Mouse (Mus musculus) myocyte (in vitro differentiated cells): ENCODE results near the gene Rhbdd2. TPM values are rescaled to one million over a fixed set of nuclear protein-coding genes. Genes with fewer than 3 reads are reported as not detected.
A peak's percentile ranks its signal among the peaks of the same experiment; 100 is the strongest.

Experiments used
- H3K27me3 ChIP-seq: one replicate; pipeline ENCODE4 v1.6.1; 2011; ENCODE audit not compliant: control insufficient read depth, insufficient read depth, insufficient read length
- H3K36me3 ChIP-seq: one replicate; pipeline ENCODE4 v1.6.1; 2011; ENCODE audit not compliant: control insufficient read depth, insufficient read depth
- H3K4me2 ChIP-seq: one replicate; pipeline ENCODE4 v1.6.1; 2011; ENCODE audit warnings: low read depth, control low read depth
- H3K4me3 ChIP-seq: one replicate; pipeline ENCODE4 v1.5.1; 2011; ENCODE audit warnings: mild to moderate bottlenecking, control low read depth, moderate library complexity
- H3K79me2 ChIP-seq: one replicate; pipeline ENCODE4 v1.6.1; 2011; ENCODE audit not compliant: control insufficient read depth, insufficient read depth
- H3ac ChIP-seq: one replicate; pipeline ENCODE4 v1.6.1; 2011; ENCODE audit not compliant: control insufficient read depth, insufficient read length
- CEBPB ChIP-seq: IDR thresholded peaks from 2 replicates; pipeline ENCODE4 v1.6.1; 2011; ENCODE audit warnings: mild to moderate bottlenecking, moderate library complexity; ENCODE audit not compliant: poor library complexity, insufficient read depth, severe bottlenecking
- E2F4 ChIP-seq: IDR thresholded peaks from one replicate; pipeline ENCODE4 v1.6.1; 2011; ENCODE audit warnings: mild to moderate bottlenecking, control low read depth, moderate library complexity; ENCODE audit not compliant: insufficient read depth
- MAX ChIP-seq: IDR thresholded peaks from one replicate; pipeline ENCODE4 v1.6.1; 2011; ENCODE audit warnings: low read depth, mild to moderate bottlenecking, control low read depth
- MYOD1 ChIP-seq, 3 experiments: IDR thresholded peaks; one replicate each; pipeline ENCODE4 v1.6.1; 2011; ENCODE audit warnings: control low read depth in 2 of 3, low read depth in 2 of 3, mild to moderate bottlenecking in 2 of 3, moderate library complexity in 1 of 3; ENCODE audit not compliant: insufficient read length in 2 of 3, control insufficient read depth in 1 of 3
- MYOG ChIP-seq, 3 experiments: IDR thresholded peaks; one replicate each; pipeline ENCODE4 v1.6.1; 2011; ENCODE audit warnings: control low read depth in 2 of 3, low read depth in 2 of 3, mild to moderate bottlenecking in 2 of 3; ENCODE audit not compliant: insufficient read length in 2 of 3, control insufficient read depth in 1 of 3, insufficient read depth in 1 of 3
- POLR2A ChIP-seq: IDR thresholded peaks from one replicate; pipeline ENCODE4 v1.6.1; 2011; ENCODE audit warnings: low read depth, mild to moderate bottlenecking, control low read depth, moderate library complexity; ENCODE audit not compliant: insufficient read length
- POLR2AphosphoS2 ChIP-seq: IDR thresholded peaks from one replicate; pipeline ENCODE4 v1.6.1; 2011; ENCODE audit warnings: low read depth, control low read depth; ENCODE audit not compliant: insufficient read length
- REST ChIP-seq: IDR thresholded peaks from one replicate; pipeline ENCODE4 v1.6.1; 2011; ENCODE audit warnings: mild to moderate bottlenecking, control low read depth, moderate library complexity; ENCODE audit not compliant: insufficient read depth, insufficient read length
- SRF ChIP-seq: IDR thresholded peaks from one replicate; pipeline ENCODE4 v1.6.1; 2011; ENCODE audit warnings: low read depth; ENCODE audit not compliant: control insufficient read depth, insufficient read length
- TCF12 ChIP-seq: IDR thresholded peaks from one replicate; pipeline ENCODE4 v1.6.1; 2011; ENCODE audit warnings: mild to moderate bottlenecking, control low read depth; ENCODE audit not compliant: poor library complexity, insufficient read depth, severe bottlenecking
- TCF3 ChIP-seq: IDR thresholded peaks from one replicate; pipeline ENCODE4 v1.6.1; 2011; ENCODE audit warnings: low read depth, control low read depth; ENCODE audit not compliant: insufficient read length
- USF1 ChIP-seq: IDR thresholded peaks from one replicate; pipeline ENCODE4 v1.6.1; 2011; ENCODE audit warnings: low read depth, mild to moderate bottlenecking, control low read depth, moderate library complexity
- polyA plus RNA-seq: library from polyadenylated mRNA; unstranded; fragments of >200 nt; fragmentation: generic; extraction: Trizol; gene quantifications from one replicate; pipeline ENCODE4 v1.2.1, GENCODE M21; 2012; ENCODE audit warnings: missing spikeins

Gene Rhbdd2
- polyA plus RNA-seq, 1 experiment = 16.7 TPM

DNA sequence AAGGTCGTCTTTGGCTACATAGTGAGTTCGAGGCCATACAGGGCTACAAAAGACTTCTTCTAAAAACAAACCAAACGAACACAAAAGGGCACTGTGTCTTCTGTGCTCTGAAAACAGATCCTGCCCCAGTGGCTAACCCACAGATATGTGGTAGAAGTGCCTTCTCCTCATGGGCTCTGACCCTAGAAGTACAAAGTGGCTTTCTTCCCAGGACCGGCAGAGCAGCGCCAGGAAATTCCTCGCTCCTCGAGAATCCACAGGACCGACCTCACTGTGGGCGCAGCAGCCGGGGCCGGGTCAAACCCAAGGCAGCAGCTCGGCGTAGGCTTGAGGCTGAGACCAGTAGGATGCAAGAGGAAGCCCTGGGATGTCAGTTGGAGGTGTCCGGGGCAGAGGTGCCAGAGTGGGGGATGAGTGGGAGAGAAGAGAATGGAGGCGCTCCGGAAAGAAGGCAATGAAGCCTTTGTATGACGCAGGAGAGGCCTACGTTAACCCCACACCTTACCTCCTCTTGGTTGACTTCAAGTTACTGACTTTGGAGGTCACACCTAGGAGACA, 9.3 kb upstream of the Rhbdd2 start:
- no peak for TF ChIP-seq MYOG (IDR thresholded peaks at IDR 0.05; ENCODE audit: control insufficient read depth in 1 of 3, insufficient read depth in 1 of 3, insufficient read length in 2 of 3, low read depth in 2 of 3)
- TF ChIP-seq REST = no peak
- no peak for TF ChIP-seq POLR2A
- no peak for TF ChIP-seq SRF
- TF ChIP-seq USF1 = no peak
- no peak for TF ChIP-seq E2F4
- no peak for TF ChIP-seq TCF3
- no peak for TF ChIP-seq TCF12

DNA sequence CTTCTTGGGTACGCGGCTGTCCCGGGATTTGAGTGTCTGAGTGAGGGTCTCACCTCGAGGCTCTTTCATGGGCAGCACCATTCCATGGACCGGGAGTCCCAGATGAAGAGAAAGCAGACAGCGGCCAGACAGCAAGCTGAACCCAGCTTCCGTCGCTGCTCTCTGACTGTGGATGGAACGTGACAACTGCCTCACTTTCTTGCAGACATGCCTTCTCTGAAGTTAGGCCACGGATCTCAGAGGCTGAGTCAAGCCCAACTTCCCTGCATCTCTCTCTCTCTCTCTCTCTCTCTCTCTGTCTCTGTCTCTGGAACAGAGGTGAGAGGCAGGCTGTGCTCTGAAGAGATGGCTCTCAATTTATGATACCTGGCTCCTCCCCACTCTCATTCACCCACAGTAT, 3.5 kb upstream of the Rhbdd2 start:
- H3K79me2 ChIP-seq = peaks cover 11% of the 10 kb centered on the region
- H3K4me3 ChIP-seq = no peak overlapping the region
- H3ac ChIP-seq = no peak overlapping the region
- H3K4me2 ChIP-seq = no peak overlapping the region
- TF ChIP-seq USF1 (no peak), MYOD1 (IDR thresholded peaks at IDR 0.05; ENCODE audit: control insufficient read depth in 1 of 3, insufficient read length in 2 of 3, low read depth in 2 of 3) (no peak), MYOG (IDR thresholded peaks at IDR 0.05; ENCODE audit: control insufficient read depth in 1 of 3, insufficient read depth in 1 of 3, insufficient read length in 2 of 3, low read depth in 2 of 3) (no peak), POLR2AphosphoS2 (no peak), SRF (no peak), E2F4 (no peak), POLR2A (no peak), MAX (no peak), CEBPB (no peak)
- no peaks in the 10 kb centered on the region for H3K36me3 ChIP-seq
- H3K27me3 ChIP-seq = no peaks in the 10 kb centered on the region

More for the DNA sequence above, 9.3 kb upstream of the Rhbdd2 start:
- Histone ChIP-seq H3K4me3 (no peak overlapping the region), H3K79me2 (no peaks in the 10 kb centered on the region), H3K27me3 (no peaks in the 10 kb centered on the region), H3ac (no peak overlapping the region), H3K36me3 (no peaks in the 10 kb centered on the region), H3K4me2 (no peak overlapping the region)

DNA sequence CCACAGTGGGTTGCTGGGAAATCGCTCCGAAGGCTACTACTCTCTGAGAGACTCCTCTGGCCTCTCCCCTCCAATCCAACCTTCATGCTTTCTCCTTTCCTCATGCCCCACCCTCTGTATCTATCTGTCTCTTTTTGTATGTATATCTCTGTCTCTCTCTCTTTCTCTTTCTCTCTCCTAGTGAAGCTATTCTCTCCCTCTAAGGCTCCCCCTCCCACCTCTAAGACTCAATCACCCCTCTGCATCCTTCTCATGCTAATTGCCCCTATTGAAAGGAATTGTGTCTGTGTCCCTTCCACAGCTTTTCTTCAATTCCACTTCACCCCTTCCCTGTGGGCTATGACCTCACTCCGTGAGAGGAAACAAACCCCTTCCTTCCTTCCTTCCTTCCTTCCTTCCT, 3.0 kb upstream of the Rhbdd2 start:
- TF ChIP-seq TCF3 (no peak), REST (no peak), POLR2AphosphoS2 (no peak), MYOD1 (IDR thresholded peaks at IDR 0.05; ENCODE audit: control insufficient read depth in 1 of 3, insufficient read length in 2 of 3, low read depth in 2 of 3) (no peak), SRF (no peak), MYOG (IDR thresholded peaks at IDR 0.05; ENCODE audit: control insufficient read depth in 1 of 3, insufficient read depth in 1 of 3, insufficient read length in 2 of 3, low read depth in 2 of 3) (no peak), USF1 (no peak), CEBPB (no peak), MAX (no peak), E2F4 (no peak), POLR2A (no peak), TCF12 (no peak)
- H3K79me2 ChIP-seq = peaks cover 14% of the 10 kb centered on the region
- H3K4me2 ChIP-seq = no peak overlapping the region

DNA sequence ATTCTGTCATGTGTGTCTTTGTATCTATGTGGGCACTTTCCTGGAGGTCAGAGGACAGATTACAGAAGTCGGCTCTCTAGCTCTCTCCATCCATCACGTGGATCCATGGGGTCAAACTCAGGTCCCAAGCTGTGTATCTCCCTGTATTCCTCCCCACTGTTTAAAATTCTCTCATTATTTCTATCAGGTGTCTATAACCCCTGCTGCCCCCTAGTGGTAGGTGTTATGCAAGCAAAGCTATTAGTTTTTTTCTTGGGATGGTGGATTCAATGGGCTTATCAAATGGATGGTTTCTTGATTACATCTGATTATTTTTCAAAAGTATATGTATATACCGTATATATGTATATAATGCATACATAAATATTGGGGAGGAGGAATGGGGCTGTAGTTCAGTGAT, 1.8 kb upstream of the Rhbdd2 start:
- Histone ChIP-seq H3K27me3 (no peaks in the 10 kb centered on the region), H3K79me2 (peaks cover 14% of the 10 kb centered on the region), H3K4me3 (no peak overlapping the region), H3K4me2 (no peak overlapping the region), H3ac (no peak overlapping the region), H3K36me3 (no peaks in the 10 kb centered on the region)
- no peak for TF ChIP-seq USF1
- no peak for TF ChIP-seq POLR2AphosphoS2
- no peak for TF ChIP-seq TCF12
- no peak for TF ChIP-seq MYOG (IDR thresholded peaks at IDR 0.05; ENCODE audit: control insufficient read depth in 1 of 3, insufficient read depth in 1 of 3, insufficient read length in 2 of 3, low read depth in 2 of 3)
- TF ChIP-seq CEBPB = no peak
- TF ChIP-seq POLR2A = no peak
- no peak for TF ChIP-seq TCF3
- no peak for TF ChIP-seq MYOD1 (IDR thresholded peaks at IDR 0.05; ENCODE audit: control insufficient read depth in 1 of 3, insufficient read length in 2 of 3, low read depth in 2 of 3)
- TF ChIP-seq MAX = no peak
- no peak for TF ChIP-seq REST
- no peak for TF ChIP-seq SRF
- TF ChIP-seq E2F4 = no peak

More for the DNA sequence above, 3.0 kb upstream of the Rhbdd2 start:
- Histone ChIP-seq H3K27me3 (no peaks in the 10 kb centered on the region), H3ac (no peak overlapping the region), H3K4me3 (no peak overlapping the region), H3K36me3 (no peaks in the 10 kb centered on the region)

DNA sequence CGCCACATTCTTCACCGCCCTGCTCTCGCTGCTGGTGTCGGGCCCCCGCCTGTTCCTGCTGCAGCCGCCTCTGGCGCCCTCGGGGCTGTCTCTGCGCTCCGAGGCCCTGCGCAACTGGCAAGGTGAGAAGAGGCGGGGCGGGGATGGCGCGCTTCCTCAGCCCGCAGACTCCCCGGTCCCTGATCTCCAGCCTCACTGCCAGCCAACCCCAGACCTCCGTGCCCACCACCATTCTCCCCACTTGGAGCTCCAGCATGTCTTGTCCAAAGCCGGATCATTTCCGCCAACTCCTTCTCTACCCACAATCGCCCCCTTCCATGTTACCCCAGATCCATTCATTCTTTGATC, 353 bp downstream of the Rhbdd2 start:
- H3K4me2 ChIP-seq = peak overlapping the region; percentile 84
- H3K79me2 ChIP-seq = peaks cover 14% of the 10 kb centered on the region
- peaks cover 5% of the 10 kb centered on the region for H3K36me3 ChIP-seq
- H3ac ChIP-seq = peak overlapping the region; percentile 20
- TF ChIP-seq REST (no peak), MYOD1 (IDR thresholded peaks at IDR 0.05; ENCODE audit: control insufficient read depth in 1 of 3, insufficient read length in 2 of 3, low read depth in 2 of 3) (peak in 1 of 3 experiments; percentile 19), MYOG (IDR thresholded peaks at IDR 0.05; ENCODE audit: control insufficient read depth in 1 of 3, insufficient read depth in 1 of 3, insufficient read length in 2 of 3, low read depth in 2 of 3) (no peak)
- H3K27me3 ChIP-seq = no peaks in the 10 kb centered on the region
- peak overlapping the region; percentile 48 for H3K4me3 ChIP-seq
